Mouse (Mus musculus) layer of hippocampus, adult 9-11 months (tissue): ENCODE measurements at regions not wholly inside any gene's neighbourhood (a gene's known extent, or its start where the extent isn't known, plus 50 kb on each side); places are given as distances from the start of the nearest gene placed in this dataset.
"Not testable (repeated sequence)": the region's sequence is repeated elsewhere in the genome, so short reads cannot be mapped to it uniquely, and the experiment has no call there.

Source experiments
- DNase-seq: peaks from one replicate; pipeline ENCODE4 v3.0.0; 2022

GRCm38 (mm10) chr1:143286274-143286967 lies 354.0 kb upstream of the B3galt2 start:
- DNase-seq = no peak

- DNase-seq = no peak
These were observed 353.0 kb upstream of the B3galt2 start for GRCm38 (mm10) chr1:143287448-143287847.

GRCm38 (mm10) chr1:143296555-143296954 lies 343.9 kb upstream of the B3galt2 start:
- DNase-seq = no peak

GRCm38 (mm10) chr1:143307379-143307778 lies 333.1 kb upstream of the B3galt2 start:
- no peak for DNase-seq

- no peak for DNase-seq
These were observed 322.1 kb upstream of the B3galt2 start for GRCm38 (mm10) chr1:143318381-143318780.

GRCm38 (mm10) chr1:143319568-143319967 lies 320.9 kb upstream of the B3galt2 start:
- no peak for DNase-seq

GRCm38 (mm10) chr1:143351388-143351787 lies 289.1 kb upstream of the B3galt2 start:
- no peak for DNase-seq

GRCm38 (mm10) chr1:143360256-143360655 lies 280.2 kb upstream of the B3galt2 start:
- DNase-seq = not testable (repeated sequence)

- no peak for DNase-seq
These were observed 248.6 kb upstream of the B3galt2 start for GRCm38 (mm10) chr1:143391851-143392250.
